Mouse (Mus musculus) yolk sac, embryonic 10.5 days (tissue): Measurements from ENCODE around the gene 0610030E20Rik.

Source experiments
- DNase-seq: peaks from one replicate; pipeline ENCODE4 v3.0.0-alpha.2; 2017; ENCODE audit warnings: low spot score

0610030E20Rik gene

GRCm38 (mm10) chr6:72371147-72371546, 24.0 kb downstream of the 0610030E20Rik start:
- no peak for DNase-seq

- no peak for DNase-seq
Observed at GRCm38 (mm10) chr6:72371571-72371970, 24.5 kb downstream of the 0610030E20Rik start.

GRCm38 (mm10) chr6:72373184-72373583, 26.1 kb downstream of the 0610030E20Rik start:
- DNase-seq = no peak

GRCm38 (mm10) chr6:72374206-72374605, 27.1 kb downstream of the 0610030E20Rik start:
- no peak for DNase-seq

GRCm38 (mm10) chr6:72374820-72375563, 27.9 kb downstream of the 0610030E20Rik start:
- DNase-seq = no peak

GRCm38 (mm10) chr6:72378510-72379234, 31.6 kb downstream of the 0610030E20Rik start:
- no peak for DNase-seq

- no peak for DNase-seq
Observed at GRCm38 (mm10) chr6:72379377-72380130, 32.4 kb downstream of the 0610030E20Rik start.

- DNase-seq = peak; percentile 51
Observed at GRCm38 (mm10) chr6:72380131-72380770, 33.1 kb downstream of the 0610030E20Rik start, which contains the start of gene Vamp5. Vamp5 (minus strand) TSS chr6:72380468.

GRCm38 (mm10) chr6:72382494-72382893, 35.4 kb downstream of the 0610030E20Rik start:
- no peak for DNase-seq

- DNase-seq = no peak
Observed at GRCm38 (mm10) chr6:72383142-72383820, 36.2 kb downstream of the 0610030E20Rik start.

GRCm38 (mm10) chr6:72383952-72384351, 36.8 kb downstream of the 0610030E20Rik start:
- DNase-seq = no peak

- DNase-seq = no peak
Observed at GRCm38 (mm10) chr6:72385258-72385657, 38.1 kb downstream of the 0610030E20Rik start.

GRCm38 (mm10) chr6:72386561-72386960, 39.4 kb downstream of the 0610030E20Rik start:
- no peak for DNase-seq

- no peak for DNase-seq
Observed at GRCm38 (mm10) chr6:72387816-72388215, 40.7 kb downstream of the 0610030E20Rik start.

- DNase-seq = no peak
Observed at GRCm38 (mm10) chr6:72388266-72388665, 41.1 kb downstream of the 0610030E20Rik start.

GRCm38 (mm10) chr6:72388791-72389329, 41.7 kb downstream of the 0610030E20Rik start:
- no peak for DNase-seq

GRCm38 (mm10) chr6:72389471-72389940, 42.4 kb downstream of the 0610030E20Rik start:
- DNase-seq = peak; percentile 74

- peak; percentile 91 for DNase-seq
Observed at GRCm38 (mm10) chr6:72389941-72390771, 43.0 kb downstream of the 0610030E20Rik start, which contains the start of gene Vamp8. Vamp8 (minus strand) TSS chr6:72390703.

GRCm38 (mm10) chr6:72390795-72391521, 43.8 kb downstream of the 0610030E20Rik start:
- peak; percentile 93 for DNase-seq
